Mouse (Mus musculus) left cerebral cortex, adult 11 months (tissue): ENCODE measurements around the gene Kras.

ENCODE experiments used
- DNase-seq: peaks from one replicate; pipeline ENCODE4 v3.0.0; 2022; ENCODE audit warnings: low spot score

Kras gene

GRCm38 (mm10) chr6:145187093-145188088 lies 62.6 kb downstream of the Kras start:
- DNase-seq, result peak; percentile 54

GRCm38 (mm10) chr6:145186096-145186495 lies 63.9 kb downstream of the Kras start:
- no peak for DNase-seq

GRCm38 (mm10) chr6:145182044-145182443 lies 68.0 kb downstream of the Kras start:
- no peak for DNase-seq

- DNase-seq, result no peak
Measured at GRCm38 (mm10) chr6:145179665-145180064, 70.4 kb downstream of the Kras start.

- DNase-seq, result no peak
Measured at GRCm38 (mm10) chr6:145176474-145176873, 73.6 kb downstream of the Kras start.

GRCm38 (mm10) chr6:145175571-145175981 lies 74.5 kb downstream of the Kras start:
- DNase-seq, result no peak

- DNase-seq, result no peak
Measured at GRCm38 (mm10) chr6:145173781-145174191, 76.3 kb downstream of the Kras start.

- no peak for DNase-seq
Measured at GRCm38 (mm10) chr6:145171892-145172606, 78.0 kb downstream of the Kras start.
